Mouse (Mus musculus) midbrain, embryonic 13.5 days (tissue): ENCODE data around the gene Prss46. TPM values are rescaled to one million over a fixed set of nuclear protein-coding genes. Genes with fewer than 3 reads are reported as not detected.

Experiments
- ATAC-seq: fragments of 200-750 bp; cut with Nextera tagmentation; 2 replicates; pipeline ENCODE4 v1.8.0; 2017; ENCODE audit warnings: mild to moderate bottlenecking, moderate TSS enrichment, moderate library complexity
- H3K27ac ChIP-seq: fragments of 300-500 bp; sonication (generic); 2 replicates; pipeline ENCODE4 v1.5.1; 2015; ENCODE audit warnings: inconsistent platforms, mild to moderate bottlenecking, moderate library complexity
- H3K27me3 ChIP-seq: fragments of 300-500 bp; sonication (generic); 2 replicates; pipeline ENCODE4 v1.6.1; 2015; ENCODE audit warnings: mild to moderate bottlenecking, inconsistent platforms
- H3K36me3 ChIP-seq: fragments of 300-500 bp; sonication (generic); 2 replicates; pipeline ENCODE4 v1.6.1; 2015; ENCODE audit warnings: mild to moderate bottlenecking, inconsistent platforms
- H3K4me1 ChIP-seq: fragments of 300-500 bp; sonication (generic); replicated peaks from 2 replicates; pipeline ENCODE4 v1.6.1; 2015; ENCODE audit warnings: inconsistent platforms
- H3K4me2 ChIP-seq: fragments of 300-500 bp; sonication (generic); replicated peaks from 2 replicates; pipeline ENCODE4 v1.6.1; 2015; ENCODE audit warnings: moderate library complexity, mild to moderate bottlenecking, inconsistent platforms
- H3K4me3 ChIP-seq: fragments of 300-500 bp; sonication (generic); replicated peaks from 2 replicates; pipeline ENCODE4 v1.5.1; 2015; ENCODE audit warnings: mild to moderate bottlenecking, inconsistent platforms
- H3K9ac ChIP-seq: fragments of 300-500 bp; sonication (generic); replicated peaks from 2 replicates; pipeline ENCODE4 v1.6.1; 2015; ENCODE audit warnings: mild to moderate bottlenecking, inconsistent platforms
- H3K9me3 ChIP-seq: fragments of 300-500 bp; sonication (generic); 2 replicates; pipeline ENCODE4 v1.6.1; 2016; ENCODE audit warnings: mild to moderate bottlenecking, inconsistent platforms
- WGBS: fragments of 180-500 bp; shearing (Covaris S2); methylation state at CpG from one replicate; pipeline ENCODE4 v1.1.7; 2015; 5-methylcytosine and 5-hydroxymethylcytosine counted together
- polyA plus RNA-seq: library from polyadenylated mRNA; unstranded; fragments of >200 nt; fragmentation: Nextera tagmentation; extraction: Ambion mirVana; gene quantifications from 2 replicates; pipeline ENCODE4 v1.2.1, GENCODE M21; 2015

Prss46 gene
- polyA plus RNA-seq, 1 experiment from 2014 or later, result not detected

DNA sequence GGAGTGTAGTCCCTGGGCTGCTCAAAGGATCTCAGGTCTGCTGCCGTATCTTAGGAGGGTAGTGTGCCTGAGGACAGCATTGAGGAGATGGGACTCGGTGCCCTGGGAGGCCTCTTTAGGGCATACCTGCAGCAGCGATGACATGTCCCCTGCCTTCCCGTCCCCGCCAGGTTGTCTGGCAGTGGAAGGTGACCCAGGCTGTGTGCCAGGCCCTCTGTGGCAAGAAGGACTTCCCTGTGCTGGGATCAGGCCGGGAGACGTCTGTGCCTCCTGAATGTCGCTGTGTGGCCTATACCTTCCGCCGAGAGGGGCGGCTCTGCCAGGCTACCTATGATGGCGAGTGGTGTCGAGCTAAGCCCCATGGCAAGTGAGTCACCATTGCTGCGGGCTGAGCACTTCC is 44.6 kb downstream of the Prss46 start:
- Histone ChIP-seq H3K4me1 (0 out of 2 replicates have a peak, but pooled peaks cover 4% of the 10 kb centered on the region), H3K9ac (no peak overlapping the region), H3K27ac (no peak overlapping the region), H3K4me2 (no peak overlapping the region), H3K27me3 (peaks cover 2% of the 10 kb centered on the region; the same call in 1 of the 2 replicates), H3K9me3 (no peaks in the 10 kb centered on the region), H3K36me3 (no peaks in the 10 kb centered on the region), H3K4me3 (no peak overlapping the region)
- WGBS, result 87% methylated on average over 14 of the region's 14 CpGs
- no peak for ATAC-seq

DNA sequence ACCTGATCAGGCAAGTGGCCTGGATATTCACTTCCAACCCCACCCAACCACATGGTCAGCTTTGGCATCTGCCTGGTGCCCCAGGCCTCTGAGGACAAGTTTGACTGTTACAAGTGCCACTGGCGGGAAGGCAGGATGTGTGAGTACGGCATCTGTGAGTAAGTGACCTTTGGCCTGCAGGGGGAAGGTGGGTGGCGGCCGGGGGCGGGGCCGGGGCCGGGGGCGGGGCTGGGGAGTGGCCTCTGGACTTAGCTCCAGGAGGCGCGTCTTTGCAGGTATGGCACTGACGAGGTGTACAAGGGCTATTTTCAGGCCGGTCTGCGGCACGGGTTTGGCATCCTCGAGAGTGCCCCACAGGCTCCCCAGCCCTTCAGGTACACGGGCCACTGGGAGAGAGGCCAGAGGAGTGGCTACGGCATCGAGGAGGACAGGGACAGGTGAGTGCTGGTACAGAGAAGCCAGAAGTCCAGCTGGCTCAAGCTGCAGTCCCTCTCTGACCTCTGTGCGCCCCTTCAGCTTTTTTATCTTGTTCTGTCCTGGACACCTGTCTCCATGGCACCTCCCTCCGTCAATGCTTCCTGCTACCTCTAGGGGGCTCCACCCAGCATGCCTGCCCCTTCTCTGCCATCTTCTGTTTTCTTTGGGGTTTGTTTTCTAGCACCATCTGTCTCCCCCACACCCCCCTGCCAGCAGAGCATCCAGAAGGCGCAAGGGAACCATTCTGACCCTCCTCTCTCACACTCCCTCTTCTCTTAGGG is 45.9 kb downstream of the Prss46 start:
- WGBS, result 15% methylated on average over 19 of the region's 21 CpGs
- Histone ChIP-seq H3K4me3 (no peak overlapping the region), H3K27ac (no peak overlapping the region), H3K27me3 (peaks cover 6% of the 10 kb centered on the region; the same call in 1 of the 2 replicates), H3K9me3 (no peaks in the 10 kb centered on the region), H3K4me2 (no peak overlapping the region), H3K9ac (no peak overlapping the region), H3K36me3 (no peaks in the 10 kb centered on the region), H3K4me1 (0 out of 2 replicates have a peak, but pooled peaks cover 4% of the 10 kb centered on the region)
- no peak for ATAC-seq

DNA sequence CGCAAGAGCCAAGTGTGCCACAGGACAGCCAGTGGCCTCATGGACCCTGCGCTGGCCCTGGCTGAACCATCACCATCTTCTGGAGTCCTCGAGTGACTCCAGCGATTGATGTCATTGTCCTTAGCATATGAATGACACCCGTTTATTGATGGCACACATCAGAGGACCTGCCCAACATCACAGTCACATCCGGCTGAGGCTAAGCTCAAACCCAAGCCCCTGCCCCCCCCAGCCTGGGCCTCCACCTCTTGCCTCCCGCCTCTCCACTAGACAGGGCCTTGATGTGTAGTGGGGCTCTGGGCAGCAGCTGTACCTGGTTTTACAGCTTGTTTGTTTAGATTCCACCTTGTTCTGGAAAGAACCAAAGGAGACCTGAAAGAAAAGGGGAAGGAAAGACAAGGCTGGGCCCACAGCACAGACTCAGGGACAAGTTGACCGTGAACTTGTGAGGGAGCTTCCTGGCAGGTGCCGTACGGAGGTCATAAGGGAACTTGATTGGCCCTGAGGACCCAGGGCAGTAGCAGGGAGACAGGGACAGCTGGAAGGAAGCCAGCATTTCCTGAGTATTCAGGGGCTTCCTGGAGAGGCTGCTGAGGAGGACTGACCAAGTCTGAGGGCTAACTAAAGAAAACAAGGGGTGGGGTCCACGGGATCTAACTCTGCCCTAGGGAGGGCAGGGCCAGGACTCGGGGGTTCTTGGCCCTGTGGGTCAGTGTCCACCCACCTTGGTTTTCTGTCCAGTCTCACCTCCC is 46.9 kb downstream of the Prss46 start:
- H3K36me3 ChIP-seq, result no peaks in the 10 kb centered on the region
- ATAC-seq, result no peak
- H3K4me3 ChIP-seq, result no peak overlapping the region
- H3K27me3 ChIP-seq, result peaks cover 8% of the 10 kb centered on the region; the same call in 1 of the 2 replicates
- no peak overlapping the region for H3K27ac ChIP-seq
- no peaks in the 10 kb centered on the region for H3K9me3 ChIP-seq
- WGBS, result 84% methylated on average over 12 of the region's 12 CpGs
- no peak overlapping the region for H3K4me2 ChIP-seq
- no peak overlapping the region for H3K9ac ChIP-seq
- peaks cover 8% of the 10 kb centered on the region; the same call in 1 of the 2 replicates for H3K4me1 ChIP-seq

GRCm38 (mm10) chr9:110892552-110892951 is 48.2 kb downstream of the Prss46 start:
- WGBS, result 92% methylated on average over 3 of the region's 3 CpGs
- H3K4me1 ChIP-seq, result peaks cover 8% of the 10 kb centered on the region; the same call in 1 of the 2 replicates
- H3K9me3 ChIP-seq, result no peaks in the 10 kb centered on the region
- no peak for ATAC-seq
- no peak overlapping the region for H3K9ac ChIP-seq
- H3K27me3 ChIP-seq, result peaks cover 8% of the 10 kb centered on the region; the same call in 1 of the 2 replicates
- no peaks in the 10 kb centered on the region for H3K36me3 ChIP-seq
- no peak overlapping the region for H3K4me3 ChIP-seq
- H3K27ac ChIP-seq, result no peak overlapping the region
- H3K4me2 ChIP-seq, result no peak overlapping the region

DNA sequence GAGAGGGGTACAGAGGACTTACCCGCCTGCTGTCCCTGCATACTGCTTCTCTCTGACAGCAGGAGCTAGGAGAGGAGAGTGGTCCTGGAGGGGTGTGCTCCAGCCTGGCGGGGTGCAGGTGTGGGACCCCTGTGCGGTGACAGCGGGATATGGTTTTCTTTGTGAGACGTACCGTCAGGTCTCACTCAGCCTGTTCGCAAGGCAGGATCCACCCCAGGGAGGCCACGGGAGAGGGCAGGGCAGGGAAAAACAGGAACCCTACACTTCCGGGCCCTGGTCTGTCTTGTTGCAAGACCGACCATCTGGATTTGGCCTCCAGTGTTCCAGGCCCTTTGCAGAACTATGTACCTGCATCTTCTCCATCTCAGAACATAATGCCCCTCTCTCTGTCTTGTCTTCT is 49.1 kb downstream of the Prss46 start:
- ATAC-seq, result no peak
- H3K4me2 ChIP-seq, result no peak overlapping the region
- H3K27ac ChIP-seq, result no peak overlapping the region
- H3K9ac ChIP-seq, result no peak overlapping the region
- no peaks in the 10 kb centered on the region for H3K36me3 ChIP-seq
- H3K4me3 ChIP-seq, result no peak overlapping the region
- H3K4me1 ChIP-seq, result peaks cover 8% of the 10 kb centered on the region; the same call in 1 of the 2 replicates
- peaks cover 8% of the 10 kb centered on the region; the same call in 1 of the 2 replicates for H3K27me3 ChIP-seq
- H3K9me3 ChIP-seq, result no peaks in the 10 kb centered on the region
- WGBS, result 72% methylated on average over 10 of the region's 10 CpGs

GRCm38 (mm10) chr9:110895507-110895906 is 51.2 kb downstream of the Prss46 start:
- ATAC-seq, result no peak

DNA sequence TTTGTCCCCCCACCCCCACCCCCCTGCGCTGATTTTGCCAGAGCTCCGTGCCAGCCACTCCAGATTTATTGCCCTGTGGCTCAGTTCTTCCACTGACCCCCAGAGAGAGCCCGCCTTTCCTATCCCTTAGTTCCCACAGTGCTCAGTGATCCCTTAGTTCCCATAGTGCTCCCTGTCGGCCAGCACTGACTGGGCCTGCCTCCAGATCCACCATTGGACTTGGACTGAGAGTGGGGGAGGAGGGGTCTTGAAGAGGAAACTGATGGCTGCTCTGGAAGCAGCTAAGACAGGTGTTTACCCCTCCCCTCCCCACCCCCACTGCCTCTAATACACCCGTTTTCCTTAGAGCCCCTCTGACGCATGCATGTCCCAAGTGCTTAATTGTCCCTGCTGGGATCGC is 51.7 kb downstream of the Prss46 start:
- Histone ChIP-seq H3K9ac (0 out of 2 replicates have a peak overlapping the region, but pooled peaks have one; percentile 16), H3K27ac (no peak overlapping the region), H3K4me2 (peak overlapping the region; percentile 23), H3K36me3 (no peaks in the 10 kb centered on the region), H3K4me3 (no peak overlapping the region; the same call in 1 of the 2 replicates), H3K27me3 (peaks cover 8% of the 10 kb centered on the region; the same call in 1 of the 2 replicates), H3K4me1 (peaks cover 4% of the 10 kb centered on the region; the same call in 1 of the 2 replicates), H3K9me3 (no peaks in the 10 kb centered on the region)
- WGBS, result 18% methylated on average over 7 of the region's 7 CpGs
- peak; percentile 57; the same call in 1 of the 2 replicates for ATAC-seq

More at GRCm38 (mm10) chr9:110895507-110895906, 51.2 kb downstream of the Prss46 start:
- Histone ChIP-seq H3K9me3 (no peaks in the 10 kb centered on the region), H3K36me3 (no peaks in the 10 kb centered on the region), H3K27ac (no peak overlapping the region), H3K4me2 (no peak overlapping the region), H3K4me1 (peaks cover 4% of the 10 kb centered on the region; the same call in 1 of the 2 replicates), H3K9ac (no peak overlapping the region), H3K4me3 (no peak overlapping the region), H3K27me3 (peaks cover 8% of the 10 kb centered on the region; the same call in 1 of the 2 replicates)
- WGBS, result 55% methylated on average over 5 of the region's 5 CpGs

DNA sequence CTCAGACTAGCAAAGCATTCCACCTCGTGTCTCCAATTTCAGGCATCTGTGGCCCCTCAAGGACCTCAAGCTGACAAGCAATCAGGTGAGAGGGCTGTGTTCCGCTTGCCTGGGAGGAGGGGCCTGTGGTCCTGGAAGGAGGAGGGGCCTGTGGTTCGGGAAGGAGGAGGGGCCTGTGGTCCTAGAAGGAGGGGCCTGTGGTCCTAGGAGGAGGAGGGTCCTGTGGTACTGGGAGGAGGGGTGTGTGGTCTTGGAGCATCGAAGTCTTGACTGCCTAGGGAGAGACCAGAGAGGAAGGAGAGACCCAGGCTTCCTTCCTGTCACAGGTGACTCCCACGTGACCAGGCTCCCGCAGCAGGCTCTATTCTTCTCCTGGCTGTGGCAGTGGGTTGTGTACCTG is 52.3 kb downstream of the Prss46 start:
- Histone ChIP-seq H3K36me3 (no peaks in the 10 kb centered on the region), H3K4me3 (no peak overlapping the region), H3K27ac (no peak overlapping the region), H3K4me1 (peaks cover 4% of the 10 kb centered on the region; the same call in 1 of the 2 replicates), H3K27me3 (peaks cover 8% of the 10 kb centered on the region; the same call in 1 of the 2 replicates), H3K9me3 (no peaks in the 10 kb centered on the region), H3K4me2 (peak overlapping the region; percentile 23), H3K9ac (0 out of 2 replicates have a peak overlapping the region, but pooled peaks have one; percentile 16)
- 13% methylated on average over 6 of the region's 6 CpGs for WGBS
- peak; percentile 13; the same call in 1 of the 2 replicates for ATAC-seq

- Histone ChIP-seq H3K27me3 (peaks cover 6% of the 10 kb centered on the region; the same call in 1 of the 2 replicates), H3K4me3 (no peak overlapping the region), H3K27ac (no peak overlapping the region), H3K36me3 (no peaks in the 10 kb centered on the region), H3K4me2 (no peak overlapping the region), H3K9me3 (no peaks in the 10 kb centered on the region), H3K9ac (no peak overlapping the region), H3K4me1 (peaks cover 4% of the 10 kb centered on the region; the same call in 1 of the 2 replicates)
- WGBS, result 63% methylated on average over 10 of the region's 10 CpGs
- no peak for ATAC-seq
Measured at GRCm38 (mm10) chr9:110899451-110900008, 55.2 kb downstream of the Prss46 start.

DNA sequence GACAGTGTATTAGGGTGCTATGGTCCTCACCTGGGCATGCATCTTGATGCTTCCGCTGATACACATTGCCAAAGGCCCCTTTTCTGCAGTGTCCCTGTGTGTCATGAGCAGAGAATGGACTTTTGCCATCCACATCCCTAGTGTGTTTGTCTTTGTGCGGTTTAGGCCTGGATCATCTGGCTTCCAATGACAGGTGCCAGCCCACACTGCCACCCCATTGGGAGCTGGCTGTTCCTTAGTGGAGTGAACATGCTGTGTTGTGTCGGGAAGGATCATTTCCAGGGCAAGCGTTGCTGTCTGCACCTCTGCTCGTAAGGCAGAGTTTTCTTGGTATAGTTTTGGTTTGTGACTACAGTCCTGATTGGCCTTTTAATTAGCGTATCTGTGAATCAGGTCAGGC is 56.9 kb downstream of the Prss46 start:
- H3K36me3 ChIP-seq, result no peaks in the 10 kb centered on the region
- H3K9me3 ChIP-seq, result no peaks in the 10 kb centered on the region
- H3K4me3 ChIP-seq, result no peak overlapping the region
- no peak overlapping the region for H3K4me2 ChIP-seq
- peaks cover under 1% of the 10 kb centered on the region; the same call in 1 of the 2 replicates for H3K4me1 ChIP-seq
- no peak for ATAC-seq
- 94% methylated on average over 6 of the region's 6 CpGs for WGBS
- H3K27ac ChIP-seq, result no peak overlapping the region
- H3K27me3 ChIP-seq, result no peaks in the 10 kb centered on the region
- no peak overlapping the region for H3K9ac ChIP-seq

GRCm38 (mm10) chr9:110902271-110902670 is 58.0 kb downstream of the Prss46 start:
- Histone ChIP-seq H3K27me3 (no peaks in the 10 kb centered on the region), H3K4me1 (no peaks in the 10 kb centered on the region), H3K4me3 (no peak overlapping the region), H3K36me3 (no peaks in the 10 kb centered on the region), H3K9me3 (no peaks in the 10 kb centered on the region), H3K9ac (no peak overlapping the region), H3K4me2 (no peak overlapping the region), H3K27ac (no peak overlapping the region)
- 90% methylated on average over 4 of the region's 4 CpGs for WGBS
- no peak for ATAC-seq
